Mouse (Mus musculus) retina, adult 2 months (tissue): Measurements from ENCODE around the gene Lbx2.

Experiments
- DNase-seq: peaks from one replicate; pipeline ENCODE4 v3.0.0-alpha.2; 2012; ENCODE audit warnings: low read depth, low spot score

Lbx2 gene

DNA sequence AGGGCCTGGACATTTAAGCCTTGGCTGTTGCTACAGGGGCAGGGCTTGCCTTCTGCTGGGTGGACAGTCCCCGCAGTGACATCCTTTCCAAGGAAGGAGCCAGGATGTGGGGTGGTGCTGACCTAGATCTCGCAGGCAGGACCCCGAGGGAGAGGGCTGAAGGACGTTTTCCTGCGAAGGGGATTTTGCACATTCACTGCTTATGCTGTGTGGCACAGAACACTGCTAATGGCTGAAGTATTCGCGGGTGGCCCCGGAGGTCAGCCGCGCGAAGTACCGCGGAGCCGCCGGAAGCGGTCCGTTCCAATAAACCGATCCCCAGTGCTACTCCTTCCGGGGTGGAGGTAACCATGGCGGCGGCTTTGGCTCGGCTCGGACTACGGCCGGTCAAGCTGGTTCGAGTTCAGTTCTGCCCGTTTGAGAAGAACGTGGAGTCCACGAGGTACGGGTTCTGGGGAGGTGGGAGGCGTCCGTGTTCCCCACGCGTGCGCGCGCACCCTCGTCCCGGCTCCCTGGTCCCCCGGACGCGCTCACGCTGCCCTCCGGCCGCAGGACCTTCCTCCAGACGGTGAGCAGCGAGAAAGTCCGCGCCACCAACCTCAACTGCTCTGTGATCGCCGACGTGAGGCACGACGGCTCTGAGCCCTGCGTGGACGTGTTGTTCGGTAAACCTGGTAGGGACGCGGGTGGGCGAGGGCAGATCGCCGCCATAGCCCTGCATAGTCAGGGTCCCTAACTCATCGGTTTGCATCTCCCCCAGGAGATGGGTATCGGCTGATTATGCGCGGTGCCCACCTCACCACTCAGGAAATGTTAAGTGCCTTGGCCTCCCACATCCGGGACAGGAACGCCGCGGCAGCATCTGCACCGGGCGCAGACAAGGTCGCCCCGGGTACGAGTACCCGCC, 22.8 kb downstream of the Lbx2 start, which contains the start of gene Mrpl53:
Gene Mrpl53 (plus strand): TSS at position 279 of the 907 bp plus-strand sequence.
- peak; percentile 73 for DNase-seq

DNA sequence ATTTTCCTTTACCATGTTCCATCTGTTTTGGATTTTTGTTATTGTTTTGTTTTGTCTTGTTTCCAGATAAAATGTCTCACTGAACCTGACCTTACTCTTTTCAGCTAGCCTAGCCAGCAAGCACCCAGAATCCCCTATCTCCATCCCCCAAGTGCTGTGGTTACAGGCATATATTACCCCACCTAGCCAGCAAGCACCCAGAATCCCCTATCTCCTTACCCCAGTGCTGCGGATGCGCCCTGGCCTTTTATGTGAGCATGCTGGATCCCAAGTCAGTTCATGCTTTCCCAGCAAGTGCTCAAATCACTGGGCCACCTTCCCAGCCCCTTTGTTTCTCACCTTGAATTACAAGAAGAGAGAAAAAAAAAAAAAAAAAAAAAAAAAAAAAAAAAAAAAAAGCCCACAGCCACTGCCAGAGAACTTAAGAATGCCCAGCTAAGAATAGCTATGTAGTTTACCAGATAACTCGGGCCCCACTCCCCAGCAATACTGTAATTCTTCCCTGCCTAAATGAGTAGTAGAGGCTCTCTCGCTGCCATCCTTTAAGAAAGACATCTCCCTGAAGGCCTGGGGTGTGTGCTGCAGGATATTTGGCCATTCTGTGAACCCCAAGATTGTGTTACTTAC, 25.5 kb downstream of the Lbx2 start:
- DNase-seq, result no peak

DNA sequence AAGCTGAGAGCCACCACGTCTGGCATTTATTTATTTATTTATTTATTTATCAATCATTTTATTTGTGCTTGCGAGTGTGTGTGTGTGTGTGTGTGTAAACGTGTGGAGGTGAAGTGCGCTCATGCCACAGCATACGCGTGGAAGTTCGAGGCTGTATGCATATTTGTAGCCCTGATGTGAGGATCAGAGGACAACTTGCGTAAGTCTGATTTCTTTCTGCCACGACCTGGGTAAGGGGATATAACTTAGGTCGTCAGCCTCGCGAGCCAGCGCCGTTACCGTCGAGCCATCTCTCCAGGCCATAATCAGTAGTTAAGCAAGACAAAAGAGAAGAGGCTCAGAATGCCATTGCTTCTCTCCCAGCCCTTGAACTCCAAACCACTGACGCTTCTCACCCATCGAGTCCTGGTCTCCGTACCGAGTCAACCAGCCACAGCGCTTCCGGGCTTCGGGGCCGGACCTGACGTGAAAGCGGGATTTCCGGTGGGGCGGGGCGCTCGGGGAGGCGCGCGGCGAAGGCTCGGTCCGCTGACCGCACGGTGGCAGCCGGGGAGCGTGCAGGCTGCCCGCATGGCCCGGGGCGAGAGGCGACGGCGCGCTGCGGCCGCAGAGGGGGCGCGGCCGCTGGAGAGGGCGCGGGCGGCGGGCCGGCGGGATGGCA, 29.0 kb downstream of the Lbx2 start, which contains the start of gene Mogs:
Gene Mogs (plus strand): TSS at position 486 of the 661 bp plus-strand sequence.
- peak; percentile 75 for DNase-seq

DNA sequence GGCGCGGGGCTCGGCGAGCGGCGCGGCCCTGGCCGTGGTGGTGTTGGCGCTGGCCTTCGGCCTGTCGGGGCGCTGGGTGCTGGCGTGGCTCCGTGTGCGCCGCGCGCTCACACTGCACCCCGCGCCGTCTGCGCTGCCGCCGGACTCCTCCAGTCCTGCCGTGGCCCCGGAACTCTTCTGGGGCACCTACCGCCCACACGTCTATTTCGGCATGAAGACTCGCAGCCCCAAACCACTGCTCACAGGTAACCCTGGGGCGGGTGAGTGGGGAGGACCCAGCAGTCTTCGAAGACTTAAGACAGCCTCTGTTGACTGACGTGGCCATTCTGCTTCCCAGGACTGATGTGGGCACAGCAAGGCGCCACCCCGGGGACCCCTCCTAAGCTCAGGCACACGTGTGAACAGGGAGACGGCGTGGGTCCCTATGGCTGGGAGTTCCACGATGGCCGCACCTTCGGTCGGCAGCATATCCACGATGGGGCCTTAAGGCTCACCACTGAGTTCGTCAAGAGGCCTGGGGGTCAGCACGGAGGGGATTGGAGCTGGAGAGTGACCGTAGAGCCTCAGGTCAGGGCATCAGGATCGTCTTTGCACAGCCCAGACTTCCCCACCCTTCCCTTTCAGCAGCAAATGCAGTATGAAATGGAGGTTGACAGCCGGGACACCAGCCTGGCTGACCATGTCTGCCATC, 29.7 kb downstream of the Lbx2 start:
- no peak for DNase-seq

DNA sequence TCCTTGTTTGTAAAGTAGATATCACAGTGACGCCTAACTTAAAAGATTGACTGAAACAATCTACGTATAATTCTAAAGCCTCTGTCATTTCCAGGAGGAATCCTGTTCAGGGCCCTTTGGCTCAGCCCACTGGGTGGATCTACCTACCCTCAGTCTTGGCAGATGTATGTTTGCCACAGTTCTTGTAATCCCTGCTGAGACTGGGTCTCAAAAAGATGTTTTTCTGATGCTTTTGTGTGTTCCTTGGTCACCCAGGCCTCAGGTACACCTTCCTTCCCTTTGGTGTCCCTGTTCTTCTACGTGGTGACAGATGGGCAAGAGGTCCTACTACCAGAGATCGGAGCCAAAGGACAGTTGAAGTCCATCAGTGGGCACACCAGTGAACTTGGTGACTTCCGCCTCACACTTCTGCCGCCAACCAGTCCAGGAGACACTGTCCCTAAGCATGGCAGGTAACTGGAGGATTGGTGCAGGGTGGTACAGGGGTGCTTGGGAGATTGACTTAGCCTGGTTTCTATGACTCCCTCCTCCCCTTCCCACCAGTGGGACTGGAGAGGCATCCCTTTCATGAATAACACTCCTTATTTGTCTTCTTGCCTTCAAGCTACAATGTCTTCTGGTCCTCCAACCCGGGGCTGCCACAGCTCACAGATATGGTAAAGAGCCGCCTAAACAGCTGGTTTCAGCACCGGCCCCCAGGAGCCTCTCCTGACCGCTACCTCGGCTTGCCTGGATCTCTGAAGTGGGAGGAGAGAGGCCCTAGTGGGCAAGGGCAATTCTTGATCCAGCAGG, 30.4 kb downstream of the Lbx2 start:
- no peak for DNase-seq

- DNase-seq, result no peak
Measured at GRCm38 (mm10) chr6:83117165-83117438, 30.9 kb downstream of the Lbx2 start.

DNA sequence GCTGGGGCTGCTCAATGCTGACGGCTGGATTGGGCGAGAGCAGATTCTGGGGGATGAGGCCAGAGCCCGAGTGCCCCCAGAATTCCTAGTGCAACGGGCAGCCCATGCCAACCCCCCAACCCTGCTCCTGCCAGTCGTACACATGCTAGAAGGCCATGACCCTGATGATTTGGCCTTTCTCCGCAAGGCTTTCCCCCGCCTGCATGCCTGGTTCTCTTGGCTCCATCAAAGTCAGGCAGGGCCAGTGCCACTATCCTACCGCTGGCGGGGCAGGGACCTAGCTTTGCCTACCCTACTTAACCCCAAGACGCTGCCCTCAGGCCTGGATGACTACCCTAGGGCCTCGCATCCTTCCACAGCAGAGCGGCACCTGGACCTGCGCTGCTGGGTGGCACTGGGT, 31.4 kb downstream of the Lbx2 start:
- no peak for DNase-seq

DNA sequence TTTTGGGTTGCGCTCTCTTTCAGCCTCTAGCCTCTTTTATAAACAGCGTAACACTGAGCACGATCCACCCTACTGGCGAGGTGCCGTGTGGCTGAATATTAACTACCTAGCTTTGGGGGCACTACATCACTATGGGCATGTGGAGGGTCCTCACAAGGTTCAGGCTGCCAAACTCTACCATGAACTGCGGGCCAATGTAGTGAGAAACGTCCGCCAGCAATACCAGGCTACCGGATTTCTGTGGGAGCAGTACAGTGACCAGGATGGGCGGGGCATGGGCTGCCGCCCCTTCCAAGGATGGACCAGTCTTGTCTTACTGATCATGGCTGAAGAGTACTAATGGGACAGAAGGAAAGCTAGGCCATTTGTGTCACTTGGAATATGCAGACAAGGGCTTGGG, 32.2 kb downstream of the Lbx2 start:
- no peak for DNase-seq

DNA sequence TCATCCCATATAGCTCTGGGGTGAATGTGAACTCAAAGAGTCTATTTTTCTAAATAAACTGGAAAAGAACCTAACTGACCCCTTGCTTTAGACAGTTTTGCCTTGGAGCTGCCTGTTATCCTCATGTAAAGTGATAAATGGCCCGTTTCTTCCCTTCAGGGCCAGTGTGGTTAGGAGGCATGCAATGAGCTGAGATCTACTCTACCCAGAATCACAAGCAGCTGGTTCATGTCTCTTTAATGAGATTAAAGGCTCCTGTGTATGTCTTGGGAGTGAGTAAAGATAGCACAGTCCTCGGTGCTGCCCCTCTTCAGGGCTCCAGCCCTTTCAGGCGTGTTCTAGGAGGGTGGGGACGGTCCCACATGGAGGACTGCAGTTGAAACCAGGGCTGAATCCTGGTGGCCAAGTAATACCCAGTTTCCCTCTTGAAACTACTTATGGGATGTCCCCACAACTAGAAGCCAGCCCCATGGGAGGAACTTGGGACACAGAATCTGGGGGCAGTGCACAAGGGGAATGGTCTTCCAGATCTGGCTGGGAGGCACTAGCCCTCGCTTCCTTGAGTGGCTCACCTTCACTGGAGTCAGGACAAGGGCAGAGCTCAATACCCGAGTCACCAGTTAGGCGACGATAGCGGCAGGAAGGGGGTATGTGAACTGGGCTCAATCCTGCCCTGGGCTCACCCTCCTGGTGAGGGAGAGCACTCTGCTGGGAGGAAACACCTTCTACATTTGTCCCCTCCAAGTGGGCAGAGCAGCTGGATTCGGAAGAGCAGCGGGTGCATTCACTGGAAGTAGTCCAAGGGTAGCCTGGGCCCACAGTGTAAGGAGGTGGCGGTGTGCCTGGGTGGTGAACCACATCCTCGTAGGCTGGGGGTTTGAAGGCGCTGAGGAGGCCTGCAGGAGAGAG, 32.9 kb downstream of the Lbx2 start:
- no peak for DNase-seq

- no peak for DNase-seq
Measured at GRCm38 (mm10) chr6:83119734-83120051, 33.5 kb downstream of the Lbx2 start.

GRCm38 (mm10) chr6:83120930-83121862, 35.0 kb downstream of the Lbx2 start, which contains the start of gene Wbp1:
TSS of gene Wbp1 (minus strand) at chr6:83121559.
- DNase-seq, result peak; percentile 97

DNA sequence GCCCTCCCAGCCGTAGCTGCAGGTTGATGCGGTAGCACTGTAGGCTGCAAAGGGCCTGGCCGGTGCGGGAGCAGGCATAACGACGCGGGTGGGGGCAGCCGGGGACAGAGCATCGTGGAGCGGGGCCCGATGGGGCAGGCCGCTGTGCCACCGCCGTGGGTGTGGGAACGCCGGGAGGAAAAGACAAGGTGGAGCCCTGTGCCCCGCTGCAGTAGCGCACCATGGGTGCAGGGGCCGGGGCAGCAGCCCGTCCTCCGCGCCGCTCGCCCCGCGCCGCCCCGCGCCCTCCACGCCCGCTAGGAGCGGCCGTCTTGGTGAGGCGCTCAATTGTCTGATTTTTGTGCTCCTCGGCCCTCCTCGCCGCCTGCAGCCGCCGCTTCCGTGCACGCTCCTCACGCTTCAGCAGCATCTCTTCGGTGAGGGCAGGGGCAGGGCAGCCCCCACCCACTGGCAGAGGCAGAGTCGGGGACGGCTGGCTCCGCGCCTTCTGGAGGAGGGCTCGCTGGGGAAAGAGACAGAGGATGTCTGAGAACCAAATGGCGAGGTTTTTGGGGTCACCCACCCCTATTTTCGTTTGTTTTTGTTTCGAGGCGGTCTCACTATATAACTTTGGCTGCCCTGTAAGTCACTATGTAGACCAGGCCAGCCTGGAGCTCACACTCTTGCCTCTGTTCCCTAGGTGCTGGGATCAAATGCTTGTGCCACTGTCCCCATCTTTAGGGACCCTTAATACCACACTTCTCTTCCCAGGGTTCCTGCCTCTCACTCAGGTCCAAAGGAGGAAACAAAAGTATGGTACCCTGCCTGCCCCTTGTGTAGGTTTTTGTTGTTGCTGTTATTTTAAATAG, 35.9 kb downstream of the Lbx2 start:
- no peak for DNase-seq

- no peak for DNase-seq
Measured at GRCm38 (mm10) chr6:83122961-83123360, 36.8 kb downstream of the Lbx2 start.

DNA sequence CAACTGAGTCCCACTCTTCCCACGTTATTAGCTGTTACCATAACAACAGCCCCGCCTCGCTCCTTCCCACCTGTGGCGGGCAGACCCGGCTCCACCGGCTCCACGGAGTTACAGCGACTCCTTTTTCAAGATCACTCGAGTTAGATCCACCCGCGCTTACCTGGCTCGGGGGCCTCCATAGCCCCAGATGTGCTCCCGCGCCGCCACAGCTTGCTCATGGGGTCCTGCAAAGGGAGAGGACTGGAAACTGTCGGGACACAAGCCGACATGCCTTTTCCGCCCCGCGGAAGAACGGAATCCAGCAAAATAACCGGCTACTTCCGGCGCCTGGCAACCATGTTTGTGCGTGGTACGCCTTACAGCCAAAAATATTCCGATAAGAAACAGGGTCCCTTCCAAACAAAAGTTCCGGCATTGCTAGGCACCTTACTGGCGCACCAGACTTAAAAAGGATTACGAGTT, 38.7 kb downstream of the Lbx2 start:
- DNase-seq, result peak; percentile 91

GRCm38 (mm10) chr6:83125331-83125730, 39.2 kb downstream of the Lbx2 start, which contains the start of gene Ino80b:
TSS of gene Ino80b (minus strand) at chr6:83125431.
- no peak for DNase-seq

- no peak for DNase-seq
Measured at GRCm38 (mm10) chr6:83127419-83127818, 41.3 kb downstream of the Lbx2 start.

- no peak for DNase-seq
Measured at GRCm38 (mm10) chr6:83131469-83132034, 45.4 kb downstream of the Lbx2 start.
